Mouse (Mus musculus) gastrocnemius, postnatal 4 days (tissue): ENCODE data around the gene Lyz1. TPM values are rescaled to one million over a fixed set of nuclear protein-coding genes. Genes with fewer than 3 reads are reported as not detected.
"Not testable (repeated sequence)": the region's sequence is repeated elsewhere in the genome, so short reads cannot be mapped to it uniquely, and the experiment has no call there.

Source experiments
- DNase-seq, 2 experiments: peaks; one replicate each; pipeline ENCODE4 v3.0.0; 2021 to 2022; ENCODE audit warnings: low spot score in 2 of 2, mixed read lengths in 2 of 2
- total RNA-seq, 2 experiments: library from RNA; stranded (reverse); gene quantifications; 2 replicates each; pipeline ENCODE4 v1.2.3; 2021

The Lyz1 gene
- total RNA-seq, 2 experiments from 2014 or later = 3.8 to 4.6 TPM

- no peak for DNase-seq
These were observed 4.3 kb downstream of the Lyz1 start for GRCm38 (mm10) chr10:117288197-117289033.

DNA sequence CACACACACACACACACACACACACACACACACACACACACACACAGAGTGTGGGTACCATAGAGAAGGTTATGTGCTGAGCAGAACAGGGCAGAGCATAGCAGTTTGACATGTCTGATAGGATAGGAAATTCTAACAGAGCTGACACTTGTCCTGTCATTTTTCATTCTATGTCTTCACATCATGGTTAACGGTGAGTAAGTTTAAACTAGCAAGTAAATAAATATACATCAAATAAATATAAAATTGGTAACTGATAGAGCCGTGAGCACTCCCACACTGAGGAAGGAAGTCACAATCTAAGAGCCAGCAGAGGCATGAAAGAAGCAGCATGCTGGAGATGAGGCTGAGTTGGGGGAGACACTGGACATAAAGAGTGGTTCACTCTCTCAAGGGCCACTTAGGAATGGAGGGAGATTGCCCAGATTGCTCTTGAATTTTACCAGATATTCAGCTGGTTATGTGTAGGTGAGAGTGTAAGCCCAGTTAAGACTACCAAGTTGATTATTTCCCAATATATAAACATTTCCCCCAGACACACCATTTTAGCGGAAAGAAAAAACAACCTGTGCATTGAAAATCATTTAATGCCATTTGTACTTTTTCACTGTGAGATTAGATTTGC, 5.3 kb downstream of the Lyz1 start:
- no peak for DNase-seq

DNA sequence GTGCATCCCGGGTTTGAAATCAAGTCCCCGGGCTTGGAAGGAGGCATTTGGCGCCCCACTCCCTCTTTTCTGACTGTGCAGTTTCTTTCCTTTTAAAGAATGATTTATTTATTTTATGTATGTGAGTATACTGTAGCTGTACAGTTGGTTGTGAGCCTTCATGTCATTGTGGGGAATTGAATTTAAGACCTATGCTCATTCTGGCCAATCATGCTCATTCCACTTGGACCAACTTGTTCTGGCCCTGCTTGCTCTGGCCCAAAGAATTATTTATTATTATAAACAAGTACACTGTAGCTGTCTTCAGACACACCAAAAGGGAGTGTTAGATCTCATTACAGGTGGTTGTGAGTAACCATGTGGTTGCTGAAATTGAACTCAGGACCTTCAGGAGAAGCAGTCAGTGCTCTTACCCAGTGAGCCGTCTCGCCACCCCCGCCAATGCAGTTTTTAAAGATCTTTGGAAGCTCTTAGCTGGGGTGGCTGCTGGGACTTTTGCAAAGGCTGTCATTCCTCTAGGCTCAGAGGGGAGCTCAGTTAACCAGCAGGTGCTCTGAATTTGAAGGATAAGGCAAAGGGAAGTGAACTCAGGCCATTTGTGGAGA, 6.2 kb downstream of the Lyz1 start:
- DNase-seq = no peak

DNA sequence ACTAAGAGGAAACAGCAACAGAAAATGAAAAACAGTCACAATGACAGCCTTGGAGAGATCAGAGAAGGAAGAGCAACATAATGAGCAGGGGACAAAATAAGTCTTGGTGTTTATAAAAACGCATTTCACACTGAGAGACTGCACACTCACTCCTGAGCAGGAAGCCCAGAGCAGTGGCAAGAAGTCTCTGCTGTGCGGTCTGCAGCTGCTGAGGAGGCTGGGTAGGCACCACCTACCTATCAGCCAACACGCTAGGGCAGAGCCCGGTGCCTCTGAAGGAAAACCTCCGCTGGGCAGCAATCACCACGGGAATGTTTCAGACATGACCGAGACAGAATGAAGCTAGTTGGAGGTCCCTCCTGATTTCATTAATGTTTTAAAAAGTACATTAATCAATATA, 7.1 kb downstream of the Lyz1 start:
- DNase-seq = not testable (repeated sequence)

GRCm38 (mm10) chr10:117284578-117285520, 7.8 kb downstream of the Lyz1 start:
- no peak for DNase-seq

DNA sequence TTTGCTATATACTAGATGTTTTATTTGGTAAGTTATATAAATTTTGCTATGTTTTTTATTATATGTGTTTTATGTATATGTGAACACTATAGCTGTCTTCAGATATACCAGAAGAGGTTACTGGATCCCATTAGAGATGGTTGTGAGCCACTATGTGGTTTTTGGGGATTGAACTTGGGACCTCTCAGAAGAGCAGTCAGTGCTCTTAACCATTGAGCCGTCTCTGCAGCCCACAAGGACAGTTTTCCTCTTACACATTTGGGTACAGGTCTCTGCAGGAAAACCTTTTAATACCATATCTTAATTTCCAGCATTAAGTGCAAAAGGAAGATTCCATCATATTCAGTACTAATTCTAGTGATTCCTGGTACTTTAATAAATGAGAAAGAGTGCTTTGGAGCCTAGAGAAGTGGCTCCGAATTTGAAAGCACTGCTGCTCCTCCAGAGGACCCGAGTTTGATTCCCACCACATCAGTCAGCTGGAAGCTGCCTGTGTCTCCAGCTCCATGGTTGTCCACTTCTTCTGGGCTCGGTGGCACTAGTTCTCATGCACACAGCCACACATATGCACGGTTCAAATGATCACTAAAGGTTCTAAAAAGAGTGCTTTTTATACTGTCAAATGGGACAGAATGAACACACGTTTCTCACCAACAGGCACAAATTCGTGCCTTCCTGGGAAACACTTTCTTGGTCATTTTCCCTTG, 8.6 kb downstream of the Lyz1 start:
- no peak for DNase-seq

GRCm38 (mm10) chr10:117283196-117283595, 9.5 kb downstream of the Lyz1 start:
- not testable (repeated sequence) for DNase-seq

DNA sequence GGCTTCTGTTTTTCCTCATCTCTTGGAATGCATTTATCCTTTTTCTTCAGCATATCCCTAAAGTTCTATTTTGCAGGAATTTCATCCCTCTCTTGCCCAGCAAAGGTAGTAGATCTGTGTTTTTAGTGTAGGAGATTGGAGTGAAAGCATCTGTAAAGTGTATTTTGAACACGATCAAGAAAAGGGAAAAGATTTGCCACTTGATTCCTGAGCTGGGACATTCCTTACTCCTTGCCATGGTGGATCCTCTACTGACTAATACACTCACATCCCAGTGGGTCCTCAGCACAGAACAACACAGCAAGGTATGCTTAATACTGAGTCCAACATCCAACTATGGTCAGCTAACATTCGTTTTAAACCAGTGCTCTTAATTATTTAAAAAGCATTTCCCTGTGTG, 10.1 kb downstream of the Lyz1 start:
- DNase-seq = no peak

DNA sequence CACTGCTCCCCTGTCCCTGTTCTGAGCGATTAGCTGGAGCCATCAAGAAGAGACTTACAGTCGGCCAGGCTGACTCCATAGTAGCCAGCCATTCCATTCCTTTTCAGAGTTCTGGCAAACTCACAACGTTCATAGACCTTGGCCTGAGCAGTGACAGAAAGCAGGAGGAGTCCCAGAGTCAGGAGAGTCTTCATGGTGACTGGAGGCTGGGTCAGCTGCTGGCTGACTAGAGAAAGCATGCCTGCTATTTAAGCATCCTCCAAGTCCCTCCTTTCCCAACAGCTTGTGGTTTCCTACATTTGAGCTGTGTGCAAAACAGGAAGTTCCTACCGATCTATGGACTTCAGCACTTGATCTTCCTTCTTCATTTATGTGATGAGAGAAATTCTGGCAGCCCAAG, 10.6 kb downstream of the Lyz1 start, which contains the start of gene Lyz2:
TSS of gene Lyz2 (minus strand) at position 273 of the 400 bp plus-strand sequence.
- DNase-seq = no peak

DNA sequence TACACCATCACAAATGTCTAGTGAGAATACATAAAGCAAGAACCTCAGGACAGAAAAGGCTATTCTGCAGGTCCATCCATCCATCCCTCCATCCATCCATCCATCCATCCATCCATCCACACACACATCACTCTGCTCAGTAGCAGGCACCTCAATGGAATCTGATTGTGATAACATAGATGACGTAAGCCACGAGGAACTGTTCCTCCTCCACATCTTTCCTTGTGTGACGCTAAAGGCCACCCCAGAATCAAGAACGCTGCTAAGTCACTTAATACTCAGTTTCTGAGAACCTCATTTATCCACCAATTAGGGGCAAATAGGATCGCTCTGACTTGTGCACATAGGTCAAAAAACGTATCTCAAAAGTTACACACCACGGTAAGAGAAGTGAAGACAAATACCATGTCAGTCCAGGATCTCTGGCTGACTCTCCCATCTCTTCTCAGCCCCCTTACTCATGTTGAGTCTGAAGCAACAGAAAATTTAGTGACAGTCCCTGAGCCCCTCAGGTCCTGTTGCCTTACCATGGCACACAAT, 11.2 kb downstream of the Lyz1 start:
- DNase-seq = no peak

GRCm38 (mm10) chr10:117280000-117280399, 12.7 kb downstream of the Lyz1 start:
- no peak for DNase-seq

- DNase-seq = not testable (repeated sequence)
These were observed 14.2 kb downstream of the Lyz1 start for GRCm38 (mm10) chr10:117278510-117278909.

DNA sequence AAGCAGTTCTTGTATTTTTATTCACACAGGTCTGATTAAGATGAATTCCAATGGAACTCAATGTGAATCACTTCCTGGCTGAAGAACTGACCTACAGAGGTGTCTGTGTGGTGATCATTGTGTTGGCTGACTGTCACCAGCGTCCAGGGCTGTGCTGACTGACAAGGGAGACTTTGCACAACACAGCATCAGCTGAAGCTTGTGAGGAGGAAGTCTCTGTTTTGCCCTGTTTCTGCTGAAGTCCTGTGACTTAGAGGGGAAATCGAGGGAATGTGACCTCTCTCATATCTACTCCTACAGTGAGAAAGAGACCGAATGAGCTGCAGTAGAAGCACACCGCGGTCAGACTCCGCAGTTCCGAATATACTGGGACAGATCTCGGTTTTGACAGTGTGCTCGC, 14.9 kb downstream of the Lyz1 start:
- not testable (repeated sequence) for DNase-seq

DNA sequence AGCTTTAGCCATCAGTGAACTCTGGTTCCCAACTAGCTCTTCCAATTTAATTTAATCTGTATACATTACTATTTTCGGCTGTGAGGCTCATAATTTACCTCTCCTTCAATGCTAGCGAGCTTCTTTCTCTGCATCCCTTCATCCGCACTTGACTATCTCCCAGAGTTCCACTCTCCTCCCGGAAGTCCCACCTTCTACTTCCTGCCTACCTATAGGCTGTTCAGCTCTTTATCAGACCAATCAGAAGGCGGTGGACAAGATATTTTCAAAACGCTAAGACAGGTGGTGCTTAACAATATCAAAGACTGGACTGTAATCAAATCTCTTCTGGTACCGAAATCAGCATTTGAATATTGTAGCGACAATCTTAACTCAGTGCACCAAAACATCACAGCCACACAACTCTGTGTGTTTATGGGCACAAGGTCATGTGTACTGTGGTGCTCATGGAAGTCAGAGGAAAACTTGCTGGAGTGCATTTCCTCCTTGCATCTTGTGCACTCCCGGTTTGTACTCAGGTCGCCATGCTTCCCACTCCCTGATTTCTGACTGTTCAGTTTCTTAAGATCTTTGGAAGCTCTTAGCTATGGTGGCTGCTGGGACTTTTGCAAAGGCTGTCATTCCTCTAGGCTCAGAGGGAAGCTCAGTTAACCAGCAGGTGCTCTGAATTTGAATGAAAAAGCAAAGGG, 16.8 kb downstream of the Lyz1 start:
- no peak for DNase-seq

- not testable (repeated sequence) for DNase-seq
These were observed 18.0 kb downstream of the Lyz1 start for GRCm38 (mm10) chr10:117274645-117275044.

- no peak for DNase-seq
These were observed 20.6 kb downstream of the Lyz1 start for GRCm38 (mm10) chr10:117272023-117272422.

DNA sequence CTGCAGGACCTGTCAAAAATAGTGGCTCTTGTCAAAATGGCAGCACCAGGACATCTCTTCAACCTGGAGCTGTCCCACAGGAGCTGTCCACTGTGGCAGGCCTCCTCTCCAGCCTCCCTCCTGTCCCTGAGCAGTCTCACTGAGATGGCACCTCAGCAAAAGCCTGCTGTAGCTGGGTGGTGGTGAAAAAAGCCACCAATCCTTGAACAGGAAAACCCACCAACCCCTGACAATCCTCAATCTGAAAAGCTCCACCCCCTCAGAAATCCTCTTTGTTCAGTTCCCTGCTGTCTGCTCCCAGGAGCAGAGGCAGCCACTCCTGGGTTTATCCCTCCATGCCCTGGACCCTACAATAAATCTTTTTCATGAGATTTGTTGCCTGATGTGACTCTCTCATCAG, 32.8 kb downstream of the Lyz1 start:
- DNase-seq = no peak

DNA sequence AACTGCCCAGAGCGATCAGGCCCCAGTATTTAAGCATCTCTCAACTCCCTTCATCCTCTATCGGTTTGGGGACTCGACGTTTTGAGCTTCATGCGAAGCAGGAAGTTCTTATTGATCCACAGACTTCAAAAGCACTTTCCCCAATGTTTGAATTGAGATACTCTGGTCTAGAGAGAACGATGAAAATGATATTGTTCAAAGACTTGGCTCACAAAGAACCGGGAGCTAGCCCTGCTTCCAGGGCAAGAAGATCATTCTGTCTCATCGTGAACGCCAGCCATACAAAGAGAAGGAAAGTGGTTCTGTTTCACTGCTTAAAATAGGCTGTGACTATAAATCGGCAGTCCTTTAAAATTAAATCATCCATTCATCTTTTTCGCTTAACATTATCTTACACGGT, 54.1 kb downstream of the Lyz1 start, which contains the start of gene 9530003J23Rik:
TSS of gene 9530003J23Rik (minus strand) at position 101 of the 400 bp plus-strand sequence.
- DNase-seq = no peak
